Mouse (Mus musculus): Measurements from ENCODE around the gene Gltp.
A peak's percentile ranks its signal among the peaks of the same experiment; 100 is the strongest.

GRCm38 (mm10) chr5:114625590-114625989 is 65.2 kb downstream of the Gltp start:
- TF ChIP-seq CTCF (IDR thresholded peaks at IDR 0.05; ENCODE audit: extremely low read depth, insufficient read length, insufficient replicate concordance, low read depth, low read length) (peak; percentile 56; the same call in 1 of the 2 replicates), POLR2A (IDR thresholded peaks at IDR 0.05; ENCODE audit: low read depth, low read length) (no peak)
